Mouse (Mus musculus) forebrain, embryonic 14.5 days (tissue): ENCODE measurements around the gene Cd22. TPM values are rescaled to one million over a fixed set of nuclear protein-coding genes. Genes with fewer than 3 reads are reported as not detected.

Source experiments
- ATAC-seq: fragments of 200-750 bp; cut with Nextera tagmentation; 2 replicates; pipeline ENCODE4 v1.8.0; 2017; ENCODE audit warnings: mild to moderate bottlenecking, moderate library complexity
- DNase-seq: peaks from one replicate; pipeline ENCODE4 v3.0.0-alpha.2; 2015; ENCODE audit warnings: low spot score
- H3K27ac ChIP-seq: fragments of 300-500 bp; sonication (generic); 2 replicates; pipeline ENCODE4 v1.5.1; 2014; ENCODE audit warnings: low read depth, mild to moderate bottlenecking, control low read depth, low read length, moderate library complexity
- H3K27me3 ChIP-seq: fragments of 300-500 bp; sonication (generic); replicated peaks from 2 replicates; pipeline ENCODE4 v1.6.1; 2014; ENCODE audit warnings: low read length, control low read depth, mixed read lengths; ENCODE audit not compliant: control insufficient read depth, insufficient read depth
- H3K36me3 ChIP-seq: fragments of 300-500 bp; sonication (generic); 2 replicates; pipeline ENCODE4 v1.6.1; 2014; ENCODE audit warnings: low read length, control low read depth; ENCODE audit not compliant: control insufficient read depth, insufficient read depth
- H3K4me1 ChIP-seq: fragments of 300-500 bp; sonication (generic); 2 replicates; pipeline ENCODE4 v1.6.1; 2014; ENCODE audit warnings: antibody characterized with exemption, low read length, control low read depth; ENCODE audit not compliant: control insufficient read depth, insufficient read depth
- H3K4me2 ChIP-seq: fragments of 300-500 bp; sonication (generic); 2 replicates; pipeline ENCODE4 v1.6.1; 2014; ENCODE audit warnings: mild to moderate bottlenecking, control low read depth, low read length
- H3K4me3 ChIP-seq: fragments of 300-500 bp; sonication (generic); 2 replicates; pipeline ENCODE4 v1.5.1; 2014; ENCODE audit warnings: low read depth, low read length, control low read depth
- H3K9ac ChIP-seq: fragments of 300-500 bp; sonication (generic); 2 replicates; pipeline ENCODE4 v1.6.1; 2014; ENCODE audit warnings: mild to moderate bottlenecking, low read length, control low read depth, moderate library complexity
- H3K9me3 ChIP-seq: fragments of 300-500 bp; sonication (generic); replicated peaks from 2 replicates; pipeline ENCODE4 v1.6.1; 2016; ENCODE audit warnings: low read length, control low read depth, mixed read lengths; ENCODE audit not compliant: control insufficient read depth
- WGBS: fragments of 180-500 bp; shearing (Covaris S2); extraction: QIAGEN DNeasy Blood & Tissue Kit; methylation state at CpG from one replicate; pipeline ENCODE4 v1.1.7; 2014; 5-methylcytosine and 5-hydroxymethylcytosine counted together
- polyA plus RNA-seq: library from polyadenylated mRNA; unstranded; fragments of >200 nt; fragmentation: Nextera tagmentation; extraction: Ambion mirVana; gene quantifications from 2 replicates; pipeline ENCODE4 v1.2.1, GENCODE M21; 2014

Gene Cd22
- polyA plus RNA-seq, 1 experiment from 2014 or later: not detected

DNA sequence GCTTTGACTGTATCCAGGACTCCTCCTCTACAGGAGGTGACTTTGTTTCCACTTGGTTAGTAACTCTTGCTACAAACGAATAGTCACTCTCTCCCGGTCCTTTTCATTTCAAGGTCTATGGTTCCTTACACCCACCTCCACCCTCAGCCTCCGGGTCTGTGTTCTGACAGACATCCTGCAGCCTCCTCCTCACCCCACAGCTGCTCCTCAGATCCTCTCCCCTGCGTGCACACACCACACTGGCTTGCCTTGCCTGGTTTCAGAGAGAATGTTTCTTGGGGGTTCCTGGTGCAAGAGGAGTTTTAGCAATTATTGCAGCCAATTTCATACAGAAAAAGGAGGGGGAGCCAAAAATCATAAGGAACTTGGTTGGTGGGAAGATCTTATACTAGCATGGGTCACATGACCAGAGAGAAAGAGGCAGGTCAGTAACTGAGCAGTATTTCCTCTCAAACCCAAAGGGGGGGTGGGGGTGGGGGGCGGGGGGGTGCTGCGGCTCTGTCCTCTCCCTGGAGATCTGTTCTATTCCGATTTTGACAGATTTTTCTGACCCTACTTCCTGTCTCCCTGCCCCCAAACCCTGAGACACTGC, 59.2 kb downstream of the Cd22 start:
- no peak overlapping the region for H3K27ac ChIP-seq
- no peak overlapping the region for H3K9ac ChIP-seq
- H3K36me3 ChIP-seq: no peaks in the 10 kb centered on the region
- H3K9me3 ChIP-seq: no peaks in the 10 kb centered on the region
- H3K27me3 ChIP-seq: no peaks in the 10 kb centered on the region
- H3K4me3 ChIP-seq: no peak overlapping the region
- H3K4me2 ChIP-seq: no peak overlapping the region
- no peaks in the 10 kb centered on the region for H3K4me1 ChIP-seq
- no peak for ATAC-seq
- 73% methylated on average over 7 of the region's 7 CpGs for WGBS
- DNase-seq: no peak

- no peak overlapping the region for H3K9ac ChIP-seq
- H3K4me1 ChIP-seq: no peaks in the 10 kb centered on the region
- H3K4me3 ChIP-seq: no peak overlapping the region
- ATAC-seq (no peak), DNase-seq (no peak)
- 78% methylated on average over 6 of the region's 6 CpGs for WGBS
- no peaks in the 10 kb centered on the region for H3K36me3 ChIP-seq
- H3K4me2 ChIP-seq: no peak overlapping the region
- H3K9me3 ChIP-seq: no peaks in the 10 kb centered on the region
- H3K27me3 ChIP-seq: no peaks in the 10 kb centered on the region
- no peak overlapping the region for H3K27ac ChIP-seq
These were observed 60.0 kb downstream of the Cd22 start for GRCm38 (mm10) chr7:30820131-30820530.

Other genes with a start within 250 kb of the Cd22 start
- not detected in 2 replicates for gene Etv2, start 244.5 kb downstream of the Cd22 start, polyA plus RNA-seq
- gene Rbm42, start 230.0 kb downstream of the Cd22 start, polyA plus RNA-seq: 120 and 133 TPM in 2 replicates
- 32.9 and 35.8 TPM in 2 replicates for gene Haus5, start 215.3 kb downstream of the Cd22 start, polyA plus RNA-seq
- gene Pmis2, start 208.7 kb downstream of the Cd22 start, polyA plus RNA-seq: not detected in 2 replicates
- gene 2200002J24Rik, start 181.4 kb downstream of the Cd22 start, polyA plus RNA-seq: not detected in 2 replicates
- gene Atp4a, start 168.1 kb downstream of the Cd22 start, polyA plus RNA-seq: 0.84 and 1.2 TPM in 2 replicates
- 228 and 286 TPM in 2 replicates for gene Tmem147, start 150.8 kb downstream of the Cd22 start, polyA plus RNA-seq
- gene Gapdhs, start 136.7 kb downstream of the Cd22 start, polyA plus RNA-seq: 0.57 and 0.59 TPM in 2 replicates
- gene Sbsn, start 128.9 kb downstream of the Cd22 start, polyA plus RNA-seq: 1.3 and 2.0 TPM in 2 replicates
- gene Dmkn, start 116.6 kb downstream of the Cd22 start, polyA plus RNA-seq: 0.74 and 0.88 TPM in 2 replicates
- gene Krtdap, start 92.4 kb downstream of the Cd22 start, polyA plus RNA-seq: 1.1 TPM in 1 of 2 replicates, not detected in the other
- 0.11 and 0.46 TPM in 2 replicates for gene Ffar2, start 56.6 kb downstream of the Cd22 start, polyA plus RNA-seq
- not detected in 2 replicates for gene Ffar3, start 24.2 kb downstream of the Cd22 start, polyA plus RNA-seq
- not detected in 2 replicates for gene Ffar1, start 18.8 kb downstream of the Cd22 start, polyA plus RNA-seq
- gene Mag, start 34.5 kb upstream of the Cd22 start, polyA plus RNA-seq: 1.0 and 1.7 TPM in 2 replicates
- gene Hamp2, start 44.3 kb upstream of the Cd22 start, polyA plus RNA-seq: not detected in 2 replicates
- gene Hamp, start 63.7 kb upstream of the Cd22 start, polyA plus RNA-seq: not detected in 2 replicates
- 20.3 and 25.0 TPM in 2 replicates for gene Usf2, start 76.5 kb upstream of the Cd22 start, polyA plus RNA-seq
- gene Lsr, start 93.1 kb upstream of the Cd22 start, polyA plus RNA-seq: 16.8 and 19.2 TPM in 2 replicates
- 0.20 and 0.35 TPM in 2 replicates for gene Fam187b, start 93.4 kb upstream of the Cd22 start, polyA plus RNA-seq
- gene Fxyd5, start 162.1 kb upstream of the Cd22 start, polyA plus RNA-seq: 17.2 and 18.4 TPM in 2 replicates
- 46.8 and 67.8 TPM in 2 replicates for gene Fxyd7, start 171.1 kb upstream of the Cd22 start, polyA plus RNA-seq
- gene Fxyd1, start 176.9 kb upstream of the Cd22 start, polyA plus RNA-seq: 9.4 and 12.3 TPM in 2 replicates
- 0.08 and 0.15 TPM in 2 replicates for gene Lgi4, start 179.0 kb upstream of the Cd22 start, polyA plus RNA-seq
- not detected in 2 replicates for gene Fxyd3, start 196.4 kb upstream of the Cd22 start, polyA plus RNA-seq
- not detected in 2 replicates for gene Hpn, start 234.9 kb upstream of the Cd22 start, polyA plus RNA-seq
- gene Scn1b, start 246.7 kb upstream of the Cd22 start, polyA plus RNA-seq: 2.8 and 4.4 TPM in 2 replicates